Mouse (Mus musculus): ENCODE results near the gene Sorcs1. TPM values are rescaled to one million over a fixed set of nuclear protein-coding genes. Genes with fewer than 3 reads are reported as not detected.
A peak's percentile ranks its signal among the peaks of the same experiment; 100 is the strongest.

Gene Sorcs1
- polyA plus RNA-seq, 1 experiment from 2014 or later = 2.8 TPM

DNA sequence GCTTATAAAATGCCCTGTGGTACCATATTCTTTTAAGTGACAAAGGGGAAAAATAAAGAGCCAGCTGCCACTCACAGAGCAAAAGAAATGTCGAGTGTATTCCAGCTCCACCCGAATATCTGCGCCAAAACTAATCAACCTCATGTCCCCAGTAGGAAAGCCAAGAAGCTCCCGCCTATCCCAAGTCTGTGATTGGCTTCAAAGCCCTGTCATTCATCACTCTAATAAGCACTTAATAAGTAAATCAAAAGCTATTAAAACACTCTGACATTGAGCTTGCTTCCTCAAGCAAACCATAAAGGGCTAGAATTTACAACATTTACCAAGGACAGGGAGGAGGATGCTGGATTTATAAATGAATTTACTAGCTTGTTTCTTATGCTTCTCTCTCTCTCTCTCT, 237.3 kb downstream of the Sorcs1 start:
- Histone ChIP-seq H3K9ac (ENCODE audit: low read depth, low read length) (no peak overlapping the region), H3K4me1 (replicated peaks; ENCODE audit: insufficient read depth, low read length) (0 out of 2 replicates have a peak, but pooled peaks cover 4% of the 10 kb centered on the region), H3K9me3 (replicated peaks; ENCODE audit: low read length) (no peaks in the 10 kb centered on the region), H3K4me3 (replicated peaks; ENCODE audit: low read depth, low read length) (no peak overlapping the region), H3K27ac (no peak overlapping the region), H3K4me2 (ENCODE audit: low read length) (peak overlapping the region; percentile 27; the same call in 1 of the 2 replicates), H3K27me3 (ENCODE audit: insufficient read depth, low read length) (no peaks in the 10 kb centered on the region), H3K36me3 (ENCODE audit: insufficient read depth, low read length) (no peaks in the 10 kb centered on the region)
- TF ChIP-seq CTCF (IDR thresholded peaks at IDR 0.05; ENCODE audit: low read depth) = no peak
- WGBS = 18% methylated on average over 4 of the region's 4 CpGs
- DNase-seq (ENCODE audit: low spot score) (peak; percentile 59), ATAC-seq (replicated peaks; ENCODE audit: low FRiP score, low read depth) (no peak)

DNA sequence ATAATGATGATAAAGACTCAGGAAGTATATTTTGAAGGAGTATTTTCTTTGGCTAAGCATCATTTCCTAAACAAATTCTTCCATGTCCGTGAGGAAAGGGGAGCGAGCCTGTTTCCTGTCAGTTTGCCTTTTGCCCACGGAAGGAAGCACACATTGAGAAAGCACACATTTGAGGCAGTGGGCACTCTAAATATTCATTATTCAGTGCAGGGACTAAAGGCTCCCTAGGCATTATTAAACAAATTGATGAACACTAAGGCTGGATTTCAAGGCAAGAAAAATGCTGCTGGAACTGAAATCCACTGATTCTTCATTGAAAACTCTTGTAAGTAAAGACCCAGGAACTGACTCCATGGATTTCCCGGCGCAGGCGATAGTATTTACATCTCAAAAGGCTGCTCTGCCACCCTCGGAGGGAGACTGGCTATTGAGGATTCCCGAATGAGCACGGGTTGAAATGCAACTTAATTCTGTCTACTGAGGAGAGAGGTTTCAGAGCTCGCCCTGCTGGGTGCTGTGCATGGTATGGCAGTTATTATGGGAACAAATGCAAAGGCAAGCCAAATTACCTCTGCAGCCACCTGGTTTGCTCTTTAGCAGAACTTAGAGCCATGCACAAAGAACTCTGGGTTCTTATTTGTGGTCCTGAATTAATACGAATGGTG, 238.1 kb downstream of the Sorcs1 start:
- Histone ChIP-seq H3K4me2 (ENCODE audit: low read length) (peak overlapping the region; percentile 27; the same call in 1 of the 2 replicates), H3K9me3 (replicated peaks; ENCODE audit: low read length) (no peaks in the 10 kb centered on the region), H3K36me3 (ENCODE audit: insufficient read depth, low read length) (no peaks in the 10 kb centered on the region), H3K4me1 (replicated peaks; ENCODE audit: insufficient read depth, low read length) (0 out of 2 replicates have a peak, but pooled peaks cover 4% of the 10 kb centered on the region), H3K27me3 (ENCODE audit: insufficient read depth, low read length) (no peaks in the 10 kb centered on the region), H3K27ac (no peak overlapping the region), H3K4me3 (replicated peaks; ENCODE audit: low read depth, low read length) (no peak overlapping the region), H3K9ac (ENCODE audit: low read depth, low read length) (no peak overlapping the region)
- WGBS = 6% methylated on average over 10 of the region's 11 CpGs
- ATAC-seq (replicated peaks; ENCODE audit: low FRiP score, low read depth) = no peak
- no peak for TF ChIP-seq CTCF (IDR thresholded peaks at IDR 0.05; ENCODE audit: low read depth)
- DNase-seq (ENCODE audit: low spot score) = peak; percentile 35

DNA sequence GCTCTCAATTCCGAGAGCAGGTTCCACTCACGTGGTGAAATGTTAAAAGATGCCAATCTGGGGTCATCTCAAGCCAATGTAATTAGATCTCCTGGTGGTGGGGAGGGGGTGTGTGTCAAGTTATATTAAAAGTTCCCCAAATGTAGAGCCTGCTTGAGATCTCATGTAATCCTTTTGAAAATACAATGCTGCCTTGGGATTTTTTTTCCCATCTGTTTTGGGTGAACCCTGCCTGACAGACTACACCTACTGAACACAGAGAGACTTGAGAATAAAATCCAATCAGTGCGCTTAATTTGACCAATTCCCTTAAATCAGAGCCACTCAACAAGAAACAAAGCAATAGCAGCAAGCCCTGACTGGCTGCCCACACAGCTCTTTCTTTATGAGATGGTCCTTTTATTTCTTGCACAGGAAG, 239.0 kb downstream of the Sorcs1 start:
- H3K9me3 ChIP-seq (replicated peaks; ENCODE audit: low read length) = no peaks in the 10 kb centered on the region
- no peak for ATAC-seq (replicated peaks; ENCODE audit: low FRiP score, low read depth)

DNA sequence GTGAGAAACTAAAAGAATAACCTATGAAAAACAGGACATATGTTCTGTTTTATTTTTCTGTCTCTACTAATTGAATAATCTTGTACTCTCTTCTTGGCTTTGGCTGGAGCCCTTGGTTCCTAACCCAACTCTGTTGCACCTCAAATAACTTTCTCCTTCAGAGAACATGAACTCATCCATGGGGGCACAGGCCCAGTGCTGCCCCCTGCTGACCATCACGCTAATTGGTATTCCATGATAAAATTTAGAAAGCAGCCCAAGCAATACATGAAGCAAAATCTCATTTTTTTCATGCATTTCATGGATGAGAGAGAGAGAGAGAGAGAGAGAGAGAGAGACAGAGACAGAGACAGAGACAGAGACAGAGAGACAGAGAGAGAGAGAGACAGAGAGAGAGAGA, 255.5 kb downstream of the Sorcs1 start:
- ATAC-seq (replicated peaks; ENCODE audit: low FRiP score, low read depth) = no peak
- Histone ChIP-seq H3K4me2 (ENCODE audit: low read length) (no peak overlapping the region), H3K4me3 (replicated peaks; ENCODE audit: low read depth, low read length) (no peak overlapping the region), H3K9ac (ENCODE audit: low read depth, low read length) (no peak overlapping the region), H3K9me3 (replicated peaks; ENCODE audit: low read length) (no peaks in the 10 kb centered on the region), H3K27me3 (ENCODE audit: insufficient read depth, low read length) (no peaks in the 10 kb centered on the region), H3K36me3 (ENCODE audit: insufficient read depth, low read length) (no peaks in the 10 kb centered on the region), H3K4me1 (replicated peaks; ENCODE audit: insufficient read depth, low read length) (no peaks in the 10 kb centered on the region), H3K27ac (no peak overlapping the region)
- TF ChIP-seq CTCF (IDR thresholded peaks at IDR 0.05; ENCODE audit: low read depth) = peak; percentile 55; the same call in 1 of the 2 replicates
- WGBS = 72% methylated on average over 1 of the region's 1 CpGs
- peak; percentile 8 for DNase-seq (ENCODE audit: low spot score)

More for the DNA sequence above, 239.0 kb downstream of the Sorcs1 start:
- Histone ChIP-seq H3K27me3 (ENCODE audit: insufficient read depth, low read length) (no peaks in the 10 kb centered on the region), H3K9ac (ENCODE audit: low read depth, low read length) (no peak overlapping the region), H3K36me3 (ENCODE audit: insufficient read depth, low read length) (no peaks in the 10 kb centered on the region), H3K4me1 (replicated peaks; ENCODE audit: insufficient read depth, low read length) (0 out of 2 replicates have a peak, but pooled peaks cover 4% of the 10 kb centered on the region), H3K4me3 (replicated peaks; ENCODE audit: low read depth, low read length) (no peak overlapping the region), H3K27ac (no peak overlapping the region), H3K4me2 (ENCODE audit: low read length) (no peak overlapping the region)
- WGBS = 32% methylated on average over 3 of the region's 3 CpGs
- no peak for DNase-seq (ENCODE audit: low spot score)
- no peak for TF ChIP-seq CTCF (IDR thresholded peaks at IDR 0.05; ENCODE audit: low read depth)

DNA sequence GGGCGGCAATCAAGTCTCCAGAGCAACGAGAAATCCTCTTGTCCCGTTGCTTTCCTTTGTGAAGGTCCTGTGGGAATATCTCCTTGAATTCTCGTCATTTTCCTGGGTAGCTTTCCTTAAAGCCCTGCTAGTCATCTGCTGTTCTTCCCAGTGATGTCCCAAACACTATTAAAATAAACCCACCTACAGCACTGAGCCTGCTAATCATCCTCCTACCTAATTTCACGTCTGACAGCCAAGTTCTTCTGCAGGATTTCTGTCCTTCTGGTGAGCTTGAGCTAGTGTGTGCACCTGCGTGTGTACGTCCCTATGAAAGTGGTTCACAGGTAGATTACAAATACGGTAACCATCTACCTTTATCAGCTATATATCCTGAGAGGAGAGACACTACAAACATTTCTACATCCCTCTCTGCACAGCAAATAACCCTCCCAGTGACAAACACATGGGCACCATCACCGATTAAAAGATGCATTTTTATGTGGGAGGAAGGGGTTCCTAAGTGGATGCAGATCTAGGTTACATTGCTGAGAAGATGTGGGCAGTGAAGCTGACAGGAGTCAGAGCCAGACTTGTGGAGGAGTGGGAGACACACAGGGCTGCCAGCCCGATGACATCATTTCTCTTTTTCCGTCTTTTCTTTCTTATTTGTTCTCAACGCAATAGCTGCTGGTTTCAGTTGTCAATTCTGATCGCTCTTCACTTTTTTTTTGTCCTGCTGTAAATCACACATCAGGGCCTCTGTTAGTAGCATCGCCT, 259.3 kb downstream of the Sorcs1 start:
- Histone ChIP-seq H3K27ac (no peak overlapping the region), H3K4me3 (replicated peaks; ENCODE audit: low read depth, low read length) (no peak overlapping the region), H3K4me2 (ENCODE audit: low read length) (no peak overlapping the region), H3K36me3 (ENCODE audit: insufficient read depth, low read length) (no peaks in the 10 kb centered on the region), H3K27me3 (ENCODE audit: insufficient read depth, low read length) (no peaks in the 10 kb centered on the region), H3K4me1 (replicated peaks; ENCODE audit: insufficient read depth, low read length) (no peaks in the 10 kb centered on the region), H3K9me3 (replicated peaks; ENCODE audit: low read length) (no peaks in the 10 kb centered on the region), H3K9ac (ENCODE audit: low read depth, low read length) (no peak overlapping the region)
- WGBS = 33% methylated on average over 14 of the region's 14 CpGs
- TF ChIP-seq CTCF (IDR thresholded peaks at IDR 0.05; ENCODE audit: low read depth) = no peak
- DNase-seq (ENCODE audit: low spot score) (peak; percentile 77), ATAC-seq (replicated peaks; ENCODE audit: low FRiP score, low read depth) (no peak; the same call in 1 of the 2 replicates)

DNA sequence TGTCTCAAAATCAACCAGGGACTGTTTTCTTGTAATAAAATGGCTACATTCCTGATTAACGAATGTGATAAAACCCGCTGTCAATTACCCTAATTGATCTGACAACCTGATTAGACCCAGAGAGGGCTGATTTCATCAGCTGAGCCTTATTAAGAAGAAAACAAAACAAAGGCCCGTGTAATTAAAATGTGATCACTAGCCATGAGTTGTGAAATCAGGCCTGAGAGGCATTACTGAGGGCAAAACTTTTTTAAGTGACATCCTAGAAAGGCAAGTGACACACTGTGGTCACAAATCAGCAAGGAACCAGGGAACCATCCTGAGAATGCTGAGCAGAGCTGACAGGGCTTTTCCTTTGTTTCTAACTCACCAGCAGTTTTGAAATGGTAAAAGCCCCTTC, 267.9 kb downstream of the Sorcs1 start:
- no peak for TF ChIP-seq CTCF (IDR thresholded peaks at IDR 0.05; ENCODE audit: low read depth)

More for the DNA sequence above, 267.9 kb downstream of the Sorcs1 start:
- DNase-seq (ENCODE audit: low spot score) = no peak
- WGBS = 64% methylated on average over 3 of the region's 3 CpGs
- H3K36me3 ChIP-seq (ENCODE audit: insufficient read depth, low read length) = no peaks in the 10 kb centered on the region
- H3K4me2 ChIP-seq (ENCODE audit: low read length) = no peak overlapping the region
- no peaks in the 10 kb centered on the region for H3K27me3 ChIP-seq (ENCODE audit: insufficient read depth, low read length)
- H3K9ac ChIP-seq (ENCODE audit: low read depth, low read length) = no peak overlapping the region
- no peak overlapping the region for H3K27ac ChIP-seq
- ATAC-seq (replicated peaks; ENCODE audit: low FRiP score, low read depth) = no peak
- H3K9me3 ChIP-seq (replicated peaks; ENCODE audit: low read length) = no peaks in the 10 kb centered on the region
- H3K4me1 ChIP-seq (replicated peaks; ENCODE audit: insufficient read depth, low read length) = no peaks in the 10 kb centered on the region
- H3K4me3 ChIP-seq (replicated peaks; ENCODE audit: low read depth, low read length) = no peak overlapping the region

All from kidney, postnatal 0 days (tissue).